Mouse (Mus musculus) forebrain, embryonic 16.5 days (tissue): ENCODE results near the gene Vmn1r13. TPM values are rescaled to one million over a fixed set of nuclear protein-coding genes. Genes with fewer than 3 reads are reported as not detected.
"Not testable (repeated sequence)": the region's sequence is repeated elsewhere in the genome, so short reads cannot be mapped to it uniquely, and the experiment has no call there.

Experiments used
- ATAC-seq: fragments of 200-750 bp; cut with Nextera tagmentation; 2 replicates; pipeline ENCODE4 v1.8.0; 2017; ENCODE audit warnings: mild to moderate bottlenecking, moderate library complexity
- H3K27ac ChIP-seq: fragments of 300-500 bp; sonication (generic); 2 replicates; pipeline ENCODE4 v1.5.1; 2014; ENCODE audit warnings: low read length, control low read depth
- H3K27me3 ChIP-seq: fragments of 300-500 bp; sonication (generic); replicated peaks from 2 replicates; pipeline ENCODE4 v1.6.1; 2014; ENCODE audit warnings: low read length; ENCODE audit not compliant: control insufficient read depth, insufficient read depth
- H3K36me3 ChIP-seq: fragments of 300-500 bp; sonication (generic); 2 replicates; pipeline ENCODE4 v1.6.1; 2014; ENCODE audit not compliant: control insufficient read depth, insufficient read depth
- H3K4me1 ChIP-seq: fragments of 300-500 bp; sonication (generic); replicated peaks from 2 replicates; pipeline ENCODE4 v1.6.1; 2014; ENCODE audit warnings: low read length; ENCODE audit not compliant: control insufficient read depth, insufficient read depth
- H3K4me2 ChIP-seq: fragments of 300-500 bp; sonication (generic); 2 replicates; pipeline ENCODE4 v1.6.1; 2014; ENCODE audit warnings: mild to moderate bottlenecking, low read length, control low read depth
- H3K4me3 ChIP-seq: fragments of 300-500 bp; sonication (generic); replicated peaks from 2 replicates; pipeline ENCODE4 v1.5.1; 2014; ENCODE audit warnings: mild to moderate bottlenecking, low read length, control low read depth
- H3K9ac ChIP-seq: fragments of 300-500 bp; sonication (generic); replicated peaks from 2 replicates; pipeline ENCODE4 v1.6.1; 2014; ENCODE audit warnings: low read depth, low read length, control low read depth
- H3K9me3 ChIP-seq: fragments of 300-500 bp; sonication (generic); 2 replicates; pipeline ENCODE4 v1.6.1; 2016; ENCODE audit warnings: low read length; ENCODE audit not compliant: control insufficient read depth
- WGBS: fragments of 180-500 bp; shearing (Covaris S2); extraction: QIAGEN DNeasy Blood & Tissue Kit; methylation state at CpG from one replicate; pipeline ENCODE4 v1.1.7; 2014; 5-methylcytosine and 5-hydroxymethylcytosine counted together
- polyA plus RNA-seq: library from polyadenylated mRNA; unstranded; fragments of >200 nt; fragmentation: Nextera tagmentation; extraction: Ambion mirVana; gene quantifications from 2 replicates; pipeline ENCODE4 v1.2.1, GENCODE M21; 2015

The Vmn1r13 gene
- not detected in 2 replicates for polyA plus RNA-seq

DNA sequence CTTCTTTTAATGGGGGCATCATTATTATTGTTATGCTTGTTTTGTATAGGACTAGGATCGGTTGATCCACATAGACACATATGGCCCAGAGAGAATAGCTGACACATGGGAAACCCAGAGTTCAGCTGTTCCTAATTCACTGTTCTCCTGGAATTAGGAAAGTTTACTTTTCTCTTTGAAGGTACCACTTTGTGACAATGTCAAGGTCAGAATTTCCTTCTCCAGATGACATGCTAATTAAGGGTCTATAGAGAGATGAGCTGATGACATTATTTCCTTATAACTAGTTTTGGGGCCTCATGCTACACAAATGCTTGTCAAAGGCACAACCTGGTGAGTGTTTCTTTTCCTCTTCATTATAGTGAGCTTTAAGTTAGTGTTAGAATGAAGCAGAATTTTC is at the start of gene Vmn1r13:
Gene Vmn1r13, plus strand, starts transcription at position 301 of the 400 bp plus-strand sequence.
- not testable (repeated sequence) for H3K9me3 ChIP-seq, H3K36me3 ChIP-seq, H3K27me3 ChIP-seq, H3K27ac ChIP-seq, ATAC-seq, H3K4me2 ChIP-seq, H3K4me1 ChIP-seq, H3K4me3 ChIP-seq, H3K9ac ChIP-seq
- 90% methylated on average over 1 of the region's 1 CpGs for WGBS

DNA sequence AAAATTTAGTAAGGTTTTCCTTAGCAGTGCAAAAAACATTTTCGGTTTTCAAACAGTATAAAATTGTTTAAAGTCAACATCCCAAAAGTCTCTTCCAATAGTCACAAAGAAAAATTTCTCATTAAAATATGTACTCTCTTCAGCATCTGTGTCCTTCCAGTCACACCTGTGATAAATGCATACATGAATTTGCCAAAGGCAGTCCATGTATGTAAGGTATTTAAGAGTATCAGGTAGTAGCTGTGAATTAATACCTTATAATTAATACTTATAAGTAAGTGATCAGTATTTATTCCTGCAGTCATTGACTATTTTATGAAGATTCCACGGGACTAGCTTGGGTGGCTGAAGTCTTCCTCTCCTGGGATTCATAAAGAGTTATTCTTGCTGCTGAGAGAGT is 46.5 kb upstream of the Vmn1r13 start, which contains the start of gene Vmn1r12:
Gene Vmn1r12, plus strand, starts transcription at position 301 of the 400 bp plus-strand sequence.
- Histone ChIP-seq H3K4me3 (no peak within 1 kb of the TSS), H3K9me3 (no peaks in the 10 kb centered on the region), H3K27me3 (no peaks in the 10 kb centered on the region), H3K9ac (no peak within 1 kb of the TSS), H3K4me2 (no peak within 1 kb of the TSS), H3K36me3 (no peaks in the 10 kb centered on the region), H3K4me1 (no peaks in the 10 kb centered on the region), H3K27ac (no peak within 1 kb of the TSS)
- WGBS, result 88% methylated on average over 2 of the region's 2 CpGs
- ATAC-seq, result no peak

DNA sequence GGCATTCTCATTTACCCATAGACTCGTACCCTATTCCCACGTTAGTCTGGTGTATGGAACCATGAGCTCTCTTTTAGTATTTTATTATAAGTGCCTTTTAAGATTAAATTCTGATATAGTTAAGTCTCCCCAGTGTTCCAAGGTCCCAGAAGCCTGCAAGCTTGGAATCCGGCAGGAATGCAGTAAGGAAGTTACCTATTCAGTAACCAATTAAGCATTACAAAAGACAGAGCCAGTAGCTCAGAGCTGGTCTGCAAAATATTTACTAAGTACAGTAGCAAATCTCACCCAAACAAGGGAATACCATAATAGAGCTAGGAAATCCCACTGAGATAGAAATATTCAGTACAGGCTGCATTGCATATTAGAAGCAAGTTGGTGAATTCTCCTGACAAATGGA is 13.1 kb upstream of the Vmn1r13 start:
- not testable (repeated sequence) for H3K27ac ChIP-seq, H3K9me3 ChIP-seq, H3K4me1 ChIP-seq, H3K9ac ChIP-seq, H3K27me3 ChIP-seq, ATAC-seq, H3K4me3 ChIP-seq, H3K36me3 ChIP-seq, H3K4me2 ChIP-seq
- 43% methylated on average over 3 of the region's 3 CpGs for WGBS

DNA sequence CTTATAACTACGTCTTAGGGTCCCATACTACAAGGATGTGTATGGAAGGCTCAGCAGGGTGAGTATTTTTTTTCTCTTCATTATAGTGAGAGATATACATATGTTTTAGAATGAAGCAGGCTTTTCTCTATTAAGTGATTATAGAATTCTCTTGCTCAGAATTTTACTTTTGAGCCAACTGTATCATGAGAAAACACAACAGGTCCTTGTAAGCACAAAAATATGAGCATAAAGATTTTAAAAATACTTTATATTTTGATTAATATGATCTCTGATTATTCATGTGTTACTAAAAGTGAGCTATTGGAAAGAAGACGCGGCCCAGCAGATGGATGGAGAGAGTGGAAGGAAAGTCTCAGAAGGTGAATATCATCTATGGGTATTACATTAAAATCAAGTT is 28.3 kb downstream of the Vmn1r13 start, which contains the start of gene Vmn1r14:
Gene Vmn1r14, plus strand, starts transcription at position 301 of the 400 bp plus-strand sequence.
- H3K4me1 ChIP-seq, result no peaks in the 10 kb centered on the region
- no peak for ATAC-seq
- H3K36me3 ChIP-seq, result no peaks in the 10 kb centered on the region
- no peak within 1 kb of the TSS for H3K27ac ChIP-seq
- no peaks in the 10 kb centered on the region for H3K27me3 ChIP-seq
- H3K9ac ChIP-seq, result no peak within 1 kb of the TSS
- H3K4me3 ChIP-seq, result no peak within 1 kb of the TSS
- no peaks in the 10 kb centered on the region for H3K9me3 ChIP-seq
- no peak within 1 kb of the TSS for H3K4me2 ChIP-seq
- 94% methylated on average over 3 of the region's 3 CpGs for WGBS

DNA sequence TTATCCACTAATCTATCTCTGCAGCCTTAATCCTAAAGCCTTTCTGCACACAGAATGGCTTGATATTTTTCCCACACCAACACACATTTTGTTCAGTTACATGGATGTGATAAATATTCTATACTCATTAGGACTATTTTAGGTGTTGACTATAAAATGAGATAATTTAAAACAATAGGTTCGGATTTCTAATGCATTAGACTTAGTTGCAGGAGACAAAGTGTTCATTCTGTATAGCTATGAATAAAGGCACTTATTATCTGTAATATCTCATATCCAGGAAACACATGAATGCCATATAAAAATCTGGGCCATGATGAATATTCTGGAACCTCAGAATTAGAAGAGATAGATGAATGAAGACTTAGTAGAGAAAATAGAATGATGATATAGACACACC is 54.6 kb downstream of the Vmn1r13 start, which contains the start of gene Vmn1r15:
Gene Vmn1r15, plus strand, starts transcription at position 301 of the 400 bp plus-strand sequence.
- no peak within 1 kb of the TSS for H3K4me3 ChIP-seq
- 80% methylated on average over 1 of the region's 1 CpGs for WGBS
- no peak within 1 kb of the TSS for H3K9ac ChIP-seq
- no peak within 1 kb of the TSS for H3K4me2 ChIP-seq
- H3K4me1 ChIP-seq, result no peaks in the 10 kb centered on the region
- no peaks in the 10 kb centered on the region for H3K27me3 ChIP-seq
- no peaks in the 10 kb centered on the region for H3K9me3 ChIP-seq
- H3K27ac ChIP-seq, result no peak within 1 kb of the TSS
- ATAC-seq, result no peak
- no peaks in the 10 kb centered on the region for H3K36me3 ChIP-seq

DNA sequence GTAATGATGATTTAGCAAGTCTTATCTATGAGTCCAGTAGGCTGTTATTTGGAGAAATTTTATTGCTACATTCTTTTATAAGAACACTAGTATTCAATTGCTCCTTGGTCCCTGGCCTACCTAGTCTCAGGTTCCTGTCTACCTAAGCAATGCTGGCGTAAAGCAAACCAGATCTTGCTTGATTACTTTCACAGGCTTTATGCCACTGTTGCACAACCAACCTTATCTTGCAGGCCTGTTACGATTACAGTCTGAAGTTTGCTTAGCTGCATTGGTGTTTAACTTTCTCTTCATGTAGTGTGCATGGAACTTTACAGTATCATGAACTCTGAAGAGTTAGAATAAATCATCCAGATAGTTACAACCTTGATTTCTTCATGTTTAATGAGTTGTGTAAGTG is 57.9 kb downstream of the Vmn1r13 start:
- no peak for ATAC-seq
- H3K4me2 ChIP-seq, result no peak overlapping the region
- no peak overlapping the region for H3K4me3 ChIP-seq
- no peaks in the 10 kb centered on the region for H3K36me3 ChIP-seq
- no peak overlapping the region for H3K27ac ChIP-seq
- H3K4me1 ChIP-seq, result no peaks in the 10 kb centered on the region
- H3K9me3 ChIP-seq, result no peaks in the 10 kb centered on the region
- H3K27me3 ChIP-seq, result no peaks in the 10 kb centered on the region
- 95% methylated on average over 2 of the region's 2 CpGs for WGBS
- no peak overlapping the region for H3K9ac ChIP-seq

Other genes starting within 250 kb of the Vmn1r13 start
- gene Vmn1r5, start 233.0 kb upstream of the Vmn1r13 start, polyA plus RNA-seq, result not detected in 2 replicates
- not detected in 2 replicates for gene Vmn1r6, start 206.0 kb upstream of the Vmn1r13 start, polyA plus RNA-seq
- gene Vmn1r7, start 178.0 kb upstream of the Vmn1r13 start, polyA plus RNA-seq, result not detected in 2 replicates
- not detected in 2 replicates for gene Vmn1r8, start 171.0 kb upstream of the Vmn1r13 start, polyA plus RNA-seq
- not detected in 2 replicates for gene Vmn1r9, start 136.5 kb upstream of the Vmn1r13 start, polyA plus RNA-seq
- gene Vmn1r10, start 93.8 kb upstream of the Vmn1r13 start, polyA plus RNA-seq, result not detected in 2 replicates
- not detected in 2 replicates for gene Vmn1r11, start 69.8 kb upstream of the Vmn1r13 start, polyA plus RNA-seq
- not detected in 2 replicates for gene Vmn1r12, start 46.4 kb upstream of the Vmn1r13 start, polyA plus RNA-seq
- gene Vmn1r14, start 28.4 kb downstream of the Vmn1r13 start, polyA plus RNA-seq, result not detected in 2 replicates
- gene Vmn1r15, start 54.7 kb downstream of the Vmn1r13 start, polyA plus RNA-seq, result not detected in 2 replicates
- gene Vmn1r16, start 126.2 kb downstream of the Vmn1r13 start, polyA plus RNA-seq, result not detected in 2 replicates
- gene Vmn1r17, start 160.4 kb downstream of the Vmn1r13 start, polyA plus RNA-seq, result not detected in 2 replicates
- not detected in 2 replicates for gene Vmn1r18, start 192.5 kb downstream of the Vmn1r13 start, polyA plus RNA-seq
- gene Vmn1r19, start 200.5 kb downstream of the Vmn1r13 start, polyA plus RNA-seq, result not detected in 2 replicates
- not detected in 2 replicates for gene Vmn1r20, start 225.6 kb downstream of the Vmn1r13 start, polyA plus RNA-seq